Mouse (Mus musculus) hindbrain, embryonic 10.5 days (tissue): ENCODE results near the gene Scgb1a1. TPM values are rescaled to one million over a fixed set of nuclear protein-coding genes. Genes with fewer than 3 reads are reported as not detected.
"Not testable (repeated sequence)": the region's sequence is repeated elsewhere in the genome, so short reads cannot be mapped to it uniquely, and the experiment has no call there.

Source experiments
- DNase-seq: peaks from one replicate; pipeline ENCODE4 v3.0.0-alpha.2; 2017; ENCODE audit warnings: low spot score
- H3K27ac ChIP-seq: fragments of 300-500 bp; sonication (generic); 2 replicates; pipeline ENCODE4 v1.5.1; 2016; ENCODE audit warnings: mild to moderate bottlenecking, moderate library complexity
- H3K27me3 ChIP-seq: fragments of 300-500 bp; sonication (generic); 2 replicates; pipeline ENCODE4 v1.6.1; 2016; ENCODE audit warnings: mild to moderate bottlenecking; ENCODE audit not compliant: poor library complexity, insufficient read depth, severe bottlenecking
- H3K36me3 ChIP-seq: fragments of 300-500 bp; sonication (generic); 2 replicates; pipeline ENCODE4 v1.6.1; 2016; ENCODE audit warnings: mild to moderate bottlenecking, moderate library complexity
- H3K4me1 ChIP-seq: fragments of 300-500 bp; sonication (generic); replicated peaks from 2 replicates; pipeline ENCODE4 v1.6.1; 2016; ENCODE audit warnings: mild to moderate bottlenecking
- H3K4me3 ChIP-seq: fragments of 300-500 bp; sonication (generic); 2 replicates; pipeline ENCODE4 v1.5.1; 2016; ENCODE audit warnings: mild to moderate bottlenecking, moderate library complexity
- H3K9me3 ChIP-seq: fragments of 300-500 bp; sonication (generic); 2 replicates; pipeline ENCODE4 v1.6.1; 2016; ENCODE audit warnings: mild to moderate bottlenecking, moderate library complexity
- WGBS: fragments of 180-500 bp; shearing (Covaris S2); methylation state at CpG from one replicate; pipeline ENCODE4 v1.1.7; 2016; 5-methylcytosine and 5-hydroxymethylcytosine counted together
- polyA plus RNA-seq: library from polyadenylated mRNA; unstranded; fragments of >200 nt; fragmentation: Nextera tagmentation; extraction: Ambion mirVana; gene quantifications from 2 replicates; pipeline ENCODE4 v1.2.1, GENCODE M21; 2016

Gene Scgb1a1
- not detected in 2 replicates for polyA plus RNA-seq

DNA sequence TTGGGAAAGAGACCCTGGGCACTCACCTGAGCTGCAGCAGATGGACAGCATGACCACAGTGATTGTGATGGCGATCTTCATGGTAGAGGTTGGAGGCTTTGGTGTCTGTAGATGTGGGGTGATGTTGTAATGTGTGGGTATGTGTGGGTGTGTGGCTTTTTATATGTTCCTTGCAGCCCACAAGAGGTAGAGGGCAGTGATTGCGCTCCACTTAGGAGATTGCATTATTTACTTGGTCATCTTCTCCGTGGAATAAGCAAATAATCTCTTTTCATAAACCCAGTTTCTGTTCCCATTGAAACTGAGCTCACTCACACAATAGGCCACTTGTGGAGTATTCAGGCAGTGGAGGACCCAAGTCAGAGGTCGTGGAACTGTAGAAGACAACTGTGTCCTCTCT lies at the start of gene Scgb1a1:
Gene Scgb1a1 (minus strand): TSS at position 138 of the 400 bp plus-strand sequence.
- Histone ChIP-seq H3K27me3 (0 out of 2 replicates have a peak, but pooled peaks cover 6% of the 10 kb centered on the region), H3K4me1 (peaks cover 3% of the 10 kb centered on the region; the same call in 1 of the 2 replicates), H3K4me3 (no peak within 1 kb of the TSS), H3K27ac (no peak within 1 kb of the TSS), H3K36me3 (no peaks in the 10 kb centered on the region), H3K9me3 (no peaks in the 10 kb centered on the region)
- DNase-seq = no peak
- 85% methylated on average over 4 of the region's 4 CpGs for WGBS

DNA sequence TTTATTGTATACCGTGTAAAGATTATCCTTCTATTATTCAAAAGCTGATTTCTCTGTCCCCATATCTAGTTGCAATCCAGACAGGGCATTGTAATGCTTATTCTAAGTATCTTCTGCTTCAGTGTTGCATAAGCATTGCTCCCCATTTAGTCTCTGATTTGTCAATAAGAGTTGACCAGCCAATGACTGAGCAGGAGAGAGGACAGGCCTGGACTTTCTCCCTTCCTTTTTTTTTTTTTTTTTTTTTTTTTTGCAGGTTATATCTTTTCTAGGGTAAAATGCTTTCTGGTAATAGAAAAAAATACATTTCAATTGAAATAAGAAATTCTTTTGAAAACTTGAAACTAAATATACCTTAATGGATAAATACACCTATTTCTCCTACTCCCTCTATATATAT lies 49.4 kb upstream of the Scgb1a1 start:
- Histone ChIP-seq H3K9me3 (no peaks in the 10 kb centered on the region), H3K4me3 (no peak overlapping the region), H3K27me3 (no peaks in the 10 kb centered on the region), H3K27ac (no peak overlapping the region), H3K36me3 (no peaks in the 10 kb centered on the region), H3K4me1 (peaks cover 22% of the 10 kb centered on the region; the same call in 1 of the 2 replicates)
- DNase-seq = no peak
- WGBS = 90% methylated on average over 1 of the region's 1 CpGs

- H3K36me3 ChIP-seq = no peaks in the 10 kb centered on the region
- H3K4me3 ChIP-seq = peak within 1 kb of the TSS; percentile 76
- WGBS = 12% methylated on average over 31 of the region's 31 CpGs
- H3K4me1 ChIP-seq = peaks cover 22% of the 10 kb centered on the region; the same call in 1 of the 2 replicates
- no peaks in the 10 kb centered on the region for H3K9me3 ChIP-seq
- H3K27ac ChIP-seq = peak within 1 kb of the TSS; percentile 90
- no peaks in the 10 kb centered on the region for H3K27me3 ChIP-seq
- peak; percentile 90 for DNase-seq
Observed at GRCm38 (mm10) chr19:9135512-9136331, 48.0 kb upstream of the Scgb1a1 start, which contains the start of gene Asrgl1. Asrgl1 (minus strand) TSS chr19:9135636.

DNA sequence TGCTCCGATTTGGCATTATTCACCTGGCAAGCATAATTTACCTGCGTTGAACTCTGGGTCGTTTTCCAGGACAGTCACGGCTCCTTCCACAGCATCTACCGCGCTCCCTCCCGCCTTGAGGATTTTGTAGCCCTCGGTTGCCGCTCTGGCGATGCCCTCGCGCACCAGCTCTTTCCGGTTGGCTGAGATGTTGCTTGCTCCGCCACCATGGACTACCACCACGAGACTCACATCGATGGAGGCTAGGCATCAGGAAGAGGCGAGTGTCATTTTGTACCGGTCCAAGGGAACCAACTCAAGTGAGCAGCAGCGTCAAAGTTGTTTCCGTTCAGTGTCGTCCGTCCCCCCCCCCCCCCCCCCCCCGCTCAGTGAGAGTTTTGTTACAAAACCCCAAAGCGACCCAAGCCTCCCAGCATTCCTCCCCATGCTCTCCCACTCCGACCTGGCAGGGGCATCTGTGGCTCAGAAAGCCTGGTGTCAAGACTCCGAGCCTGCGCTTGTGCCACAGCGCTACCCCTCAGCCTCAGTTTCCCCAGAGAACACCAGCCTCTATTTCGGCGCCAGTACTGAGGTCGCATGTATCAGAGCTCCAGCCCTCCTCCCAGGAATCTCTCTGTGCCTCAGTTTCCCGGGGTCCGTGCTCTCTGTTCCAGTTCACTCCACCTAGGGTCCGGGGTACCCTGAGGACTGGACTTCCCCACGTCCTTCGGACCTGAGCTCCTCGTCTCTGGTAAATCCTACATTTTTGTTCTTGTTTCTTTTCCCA lies 47.2 kb upstream of the Scgb1a1 start:
- H3K27me3 ChIP-seq = no peaks in the 10 kb centered on the region
- peak overlapping the region; percentile 90 for H3K27ac ChIP-seq
- H3K36me3 ChIP-seq = no peaks in the 10 kb centered on the region
- H3K4me1 ChIP-seq = peaks cover 22% of the 10 kb centered on the region; the same call in 1 of the 2 replicates
- H3K4me3 ChIP-seq = peak overlapping the region; percentile 76
- no peaks in the 10 kb centered on the region for H3K9me3 ChIP-seq
- 2% methylated on average over 37 of the region's 37 CpGs for WGBS
- peak; percentile 51 for DNase-seq

GRCm38 (mm10) chr19:9129996-9130395 lies 42.2 kb upstream of the Scgb1a1 start:
- no peaks in the 10 kb centered on the region for H3K27me3 ChIP-seq
- peaks cover 22% of the 10 kb centered on the region; the same call in 1 of the 2 replicates for H3K4me1 ChIP-seq
- 98% methylated on average over 1 of the region's 1 CpGs for WGBS
- no peak overlapping the region for H3K4me3 ChIP-seq
- DNase-seq = no peak
- no peaks in the 10 kb centered on the region for H3K9me3 ChIP-seq
- no peak overlapping the region for H3K27ac ChIP-seq
- peaks cover 16% of the 10 kb centered on the region for H3K36me3 ChIP-seq

DNA sequence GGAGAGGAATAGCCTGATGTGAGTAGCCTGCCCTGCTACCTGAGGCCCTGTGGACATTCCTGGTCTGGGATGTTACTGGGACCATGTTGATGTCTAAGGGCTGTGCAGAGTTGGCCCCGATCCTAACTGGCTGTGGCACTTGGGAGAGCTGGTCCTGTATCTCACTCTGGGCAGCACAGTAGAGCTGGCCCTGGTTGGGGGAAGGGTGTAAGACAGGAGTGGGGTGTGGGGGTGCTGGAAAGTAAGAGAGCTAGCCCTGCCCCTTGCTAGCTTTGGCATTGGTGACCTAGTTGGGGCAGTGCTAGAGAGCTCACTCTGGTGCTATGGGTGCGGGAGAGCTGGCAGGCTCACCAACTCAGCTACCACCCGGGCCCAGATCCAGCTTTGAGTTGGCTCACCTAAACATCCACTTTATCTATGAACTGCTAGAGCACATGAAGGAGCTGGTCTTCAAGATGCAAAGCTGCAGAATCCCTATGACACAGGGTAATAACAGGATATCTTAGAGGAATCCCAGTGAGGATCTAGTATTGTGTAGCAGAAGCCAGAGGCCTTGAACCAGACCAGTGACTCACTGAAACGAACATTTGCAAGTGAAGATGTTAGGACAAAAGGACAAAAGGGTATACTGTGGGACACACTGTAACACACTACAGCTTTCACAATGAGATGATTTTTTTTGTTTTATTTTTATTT lies 40.9 kb upstream of the Scgb1a1 start:
- no peak overlapping the region for H3K27ac ChIP-seq
- DNase-seq = no peak
- no peaks in the 10 kb centered on the region for H3K9me3 ChIP-seq
- H3K36me3 ChIP-seq = peaks cover 16% of the 10 kb centered on the region
- no peak overlapping the region for H3K4me3 ChIP-seq
- peaks cover 10% of the 10 kb centered on the region; the same call in 1 of the 2 replicates for H3K4me1 ChIP-seq
- no peaks in the 10 kb centered on the region for H3K27me3 ChIP-seq
- WGBS = 90% methylated on average over 4 of the region's 4 CpGs

DNA sequence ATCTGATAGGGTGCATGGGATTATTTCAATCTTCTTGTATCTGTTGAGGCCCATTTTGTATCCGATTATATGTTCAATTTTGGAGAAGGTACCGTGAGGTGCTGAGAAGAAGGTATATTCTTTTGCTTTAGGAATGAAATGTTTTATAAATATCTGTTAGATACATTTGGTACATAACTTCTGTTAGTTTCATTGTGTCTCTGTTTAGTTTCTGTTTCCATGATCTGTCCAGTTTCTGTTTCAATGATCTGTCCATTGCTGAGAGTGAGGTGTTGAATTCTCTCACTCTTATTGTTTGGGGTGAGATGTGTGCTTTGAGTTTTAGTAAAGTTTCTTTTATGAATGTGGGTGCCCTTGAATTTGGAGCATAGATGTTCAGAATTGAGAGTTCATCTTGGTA lies 36.2 kb upstream of the Scgb1a1 start:
- DNase-seq, H3K27ac ChIP-seq, H3K4me1 ChIP-seq, H3K9me3 ChIP-seq, H3K27me3 ChIP-seq, H3K4me3 ChIP-seq: not testable (repeated sequence)
- peaks cover 16% of the 10 kb centered on the region for H3K36me3 ChIP-seq
- 90% methylated on average over 2 of the region's 2 CpGs for WGBS

GRCm38 (mm10) chr19:9122390-9122789 lies 34.6 kb upstream of the Scgb1a1 start:
- WGBS = 100% methylated on average over 1 of the region's 1 CpGs
- Histone ChIP-seq H3K9me3 (no peaks in the 10 kb centered on the region), H3K4me1 (no peaks in the 10 kb centered on the region), H3K27ac (no peak overlapping the region), H3K4me3 (no peak overlapping the region), H3K27me3 (no peaks in the 10 kb centered on the region), H3K36me3 (peaks cover 7% of the 10 kb centered on the region; the same call in 1 of the 2 replicates)
- no peak for DNase-seq

DNA sequence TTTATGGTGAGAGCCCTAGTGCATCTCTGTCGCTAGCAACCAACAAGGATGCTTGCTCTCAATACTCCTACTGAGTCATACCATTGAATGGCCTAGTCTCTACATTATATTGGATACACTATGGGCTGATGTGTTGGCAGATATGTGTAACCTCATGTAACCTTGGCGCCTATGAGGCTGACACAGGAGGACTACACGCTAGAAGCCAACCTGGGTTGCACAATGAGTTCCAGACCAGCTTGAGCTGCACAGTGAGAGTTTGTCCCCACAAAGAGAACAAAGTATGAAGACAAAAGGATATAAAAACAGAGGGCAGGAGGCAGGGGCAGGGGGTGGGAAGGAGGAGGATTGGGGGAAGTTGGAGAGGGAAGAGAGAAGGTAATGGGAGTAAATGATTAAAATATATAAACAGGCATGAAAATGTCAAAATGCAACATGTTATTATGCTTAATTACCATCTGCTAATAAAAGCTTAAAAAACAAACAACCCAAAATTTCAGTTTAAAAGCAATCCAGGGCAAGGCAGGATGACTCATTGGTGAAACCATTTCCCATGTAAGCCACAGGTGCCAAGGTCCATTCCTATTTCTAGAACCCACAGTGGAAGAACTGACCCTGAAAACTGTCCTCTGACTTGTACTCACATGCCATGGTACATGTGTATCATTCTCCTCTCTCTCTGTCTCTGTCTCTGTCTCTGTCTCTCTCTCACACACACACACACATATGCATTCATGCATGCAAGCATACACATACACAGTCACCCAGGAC lies 32.1 kb upstream of the Scgb1a1 start:
- Histone ChIP-seq H3K27me3 (no peaks in the 10 kb centered on the region), H3K36me3 (peaks cover 9% of the 10 kb centered on the region; the same call in 1 of the 2 replicates), H3K27ac (no peak overlapping the region), H3K9me3 (no peaks in the 10 kb centered on the region), H3K4me3 (no peak overlapping the region), H3K4me1 (no peaks in the 10 kb centered on the region)
- no peak for DNase-seq
- 90% methylated on average over 3 of the region's 3 CpGs for WGBS

DNA sequence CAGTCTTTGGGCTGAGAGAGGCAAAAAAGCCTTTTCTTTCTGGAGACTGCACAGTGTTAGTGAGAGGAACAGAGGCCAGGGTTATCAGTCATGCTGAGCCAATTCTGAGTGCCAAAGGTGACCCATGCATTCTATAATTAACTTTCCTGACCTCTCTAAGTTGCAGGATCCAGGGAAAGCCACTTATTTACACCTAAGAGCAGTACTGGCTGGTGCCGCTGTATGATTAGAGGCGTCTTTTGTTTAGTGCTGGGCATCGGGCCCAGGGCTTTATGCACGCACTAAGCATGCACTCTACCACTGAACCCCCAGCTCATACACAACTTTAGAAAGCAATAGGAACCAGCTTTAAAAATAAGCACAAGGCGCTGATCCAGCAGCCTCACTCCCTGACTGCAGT lies 29.5 kb upstream of the Scgb1a1 start:
- Histone ChIP-seq H3K27ac (no peak overlapping the region), H3K36me3 (peaks cover 25% of the 10 kb centered on the region; the same call in 1 of the 2 replicates), H3K27me3 (no peaks in the 10 kb centered on the region), H3K4me3 (no peak overlapping the region), H3K9me3 (no peaks in the 10 kb centered on the region), H3K4me1 (no peaks in the 10 kb centered on the region)
- WGBS = 90% methylated on average over 5 of the region's 5 CpGs
- no peak for DNase-seq

DNA sequence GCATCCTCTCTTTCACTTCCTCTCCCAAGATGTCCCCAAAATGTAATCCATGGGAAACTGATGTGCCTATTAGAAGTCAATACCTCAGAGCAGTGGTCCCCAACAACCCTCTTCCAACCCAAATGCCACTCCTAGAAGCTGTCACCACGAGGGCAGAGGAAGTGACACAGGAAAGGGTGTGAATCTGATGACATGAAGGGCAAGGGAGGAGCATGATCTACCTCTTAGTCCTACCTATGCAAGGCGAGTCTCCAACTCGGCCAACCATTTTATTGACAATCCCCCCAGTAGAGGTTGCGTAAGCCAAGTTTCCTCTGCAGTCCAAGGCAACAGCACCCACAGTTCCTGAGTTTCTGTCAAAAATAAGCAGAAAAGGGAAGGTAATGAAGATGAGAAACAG lies 28.5 kb upstream of the Scgb1a1 start:
- Histone ChIP-seq H3K4me3 (no peak overlapping the region), H3K27me3 (no peaks in the 10 kb centered on the region), H3K9me3 (no peaks in the 10 kb centered on the region), H3K4me1 (no peaks in the 10 kb centered on the region), H3K36me3 (peaks cover 28% of the 10 kb centered on the region; the same call in 1 of the 2 replicates), H3K27ac (no peak overlapping the region)
- WGBS = 84% methylated on average over 4 of the region's 4 CpGs
- DNase-seq = no peak

GRCm38 (mm10) chr19:9112043-9112442 lies 24.3 kb upstream of the Scgb1a1 start:
- DNase-seq = no peak
- H3K27ac ChIP-seq = no peak overlapping the region
- H3K27me3 ChIP-seq = no peaks in the 10 kb centered on the region
- H3K4me1 ChIP-seq = peaks cover 6% of the 10 kb centered on the region; the same call in 1 of the 2 replicates
- 81% methylated on average over 8 of the region's 8 CpGs for WGBS
- no peaks in the 10 kb centered on the region for H3K9me3 ChIP-seq
- H3K4me3 ChIP-seq = no peak overlapping the region
- peaks cover 28% of the 10 kb centered on the region; the same call in 1 of the 2 replicates for H3K36me3 ChIP-seq
